Mouse (Mus musculus) myocyte (in vitro differentiated cells): ENCODE results near the gene S100a6. TPM values are rescaled to one million over a fixed set of nuclear protein-coding genes. Genes with fewer than 3 reads are reported as not detected.

ENCODE experiments used
- H3K27me3 ChIP-seq: one replicate; pipeline ENCODE4 v1.6.1; 2011; ENCODE audit not compliant: control insufficient read depth, insufficient read depth, insufficient read length
- H3K36me3 ChIP-seq: one replicate; pipeline ENCODE4 v1.6.1; 2011; ENCODE audit not compliant: control insufficient read depth, insufficient read depth
- H3K4me2 ChIP-seq: one replicate; pipeline ENCODE4 v1.6.1; 2011; ENCODE audit warnings: low read depth, control low read depth
- H3K4me3 ChIP-seq: one replicate; pipeline ENCODE4 v1.5.1; 2011; ENCODE audit warnings: mild to moderate bottlenecking, control low read depth, moderate library complexity
- H3K79me2 ChIP-seq: one replicate; pipeline ENCODE4 v1.6.1; 2011; ENCODE audit not compliant: control insufficient read depth, insufficient read depth
- H3ac ChIP-seq: one replicate; pipeline ENCODE4 v1.6.1; 2011; ENCODE audit not compliant: control insufficient read depth, insufficient read length
- CEBPB ChIP-seq: IDR thresholded peaks from 2 replicates; pipeline ENCODE4 v1.6.1; 2011; ENCODE audit warnings: mild to moderate bottlenecking, moderate library complexity; ENCODE audit not compliant: poor library complexity, insufficient read depth, severe bottlenecking
- E2F4 ChIP-seq: IDR thresholded peaks from one replicate; pipeline ENCODE4 v1.6.1; 2011; ENCODE audit warnings: mild to moderate bottlenecking, control low read depth, moderate library complexity; ENCODE audit not compliant: insufficient read depth
- MAX ChIP-seq: IDR thresholded peaks from one replicate; pipeline ENCODE4 v1.6.1; 2011; ENCODE audit warnings: low read depth, mild to moderate bottlenecking, control low read depth
- MYOD1 ChIP-seq, 3 experiments: IDR thresholded peaks; one replicate each; pipeline ENCODE4 v1.6.1; 2011; ENCODE audit warnings: control low read depth in 2 of 3, low read depth in 2 of 3, mild to moderate bottlenecking in 2 of 3, moderate library complexity in 1 of 3; ENCODE audit not compliant: insufficient read length in 2 of 3, control insufficient read depth in 1 of 3
- MYOG ChIP-seq, 3 experiments: IDR thresholded peaks; one replicate each; pipeline ENCODE4 v1.6.1; 2011; ENCODE audit warnings: control low read depth in 2 of 3, low read depth in 2 of 3, mild to moderate bottlenecking in 2 of 3; ENCODE audit not compliant: insufficient read length in 2 of 3, control insufficient read depth in 1 of 3, insufficient read depth in 1 of 3
- POLR2A ChIP-seq: IDR thresholded peaks from one replicate; pipeline ENCODE4 v1.6.1; 2011; ENCODE audit warnings: low read depth, mild to moderate bottlenecking, control low read depth, moderate library complexity; ENCODE audit not compliant: insufficient read length
- POLR2AphosphoS2 ChIP-seq: IDR thresholded peaks from one replicate; pipeline ENCODE4 v1.6.1; 2011; ENCODE audit warnings: low read depth, control low read depth; ENCODE audit not compliant: insufficient read length
- REST ChIP-seq: IDR thresholded peaks from one replicate; pipeline ENCODE4 v1.6.1; 2011; ENCODE audit warnings: mild to moderate bottlenecking, control low read depth, moderate library complexity; ENCODE audit not compliant: insufficient read depth, insufficient read length
- SRF ChIP-seq: IDR thresholded peaks from one replicate; pipeline ENCODE4 v1.6.1; 2011; ENCODE audit warnings: low read depth; ENCODE audit not compliant: control insufficient read depth, insufficient read length
- TCF12 ChIP-seq: IDR thresholded peaks from one replicate; pipeline ENCODE4 v1.6.1; 2011; ENCODE audit warnings: mild to moderate bottlenecking, control low read depth; ENCODE audit not compliant: poor library complexity, insufficient read depth, severe bottlenecking
- TCF3 ChIP-seq: IDR thresholded peaks from one replicate; pipeline ENCODE4 v1.6.1; 2011; ENCODE audit warnings: low read depth, control low read depth; ENCODE audit not compliant: insufficient read length
- USF1 ChIP-seq: IDR thresholded peaks from one replicate; pipeline ENCODE4 v1.6.1; 2011; ENCODE audit warnings: low read depth, mild to moderate bottlenecking, control low read depth, moderate library complexity
- polyA plus RNA-seq: library from polyadenylated mRNA; unstranded; fragments of >200 nt; fragmentation: generic; extraction: Trizol; gene quantifications from one replicate; pipeline ENCODE4 v1.2.1, GENCODE M21; 2012; ENCODE audit warnings: missing spikeins

Gene S100a6
- polyA plus RNA-seq, 1 experiment: 2,472 TPM

GRCm38 (mm10) chr3:90586906-90587305 is 25.8 kb upstream of the S100a6 start:
- TF ChIP-seq MYOG (IDR thresholded peaks at IDR 0.05; ENCODE audit: control insufficient read depth in 1 of 3, insufficient read depth in 1 of 3, insufficient read length in 2 of 3, low read depth in 2 of 3) (peak in 2 of 3 experiments; percentile 54 to 83), MYOD1 (IDR thresholded peaks at IDR 0.05; ENCODE audit: control insufficient read depth in 1 of 3, insufficient read length in 2 of 3, low read depth in 2 of 3) (peak in 2 of 3 experiments; percentile 50 to 82), REST (no peak), SRF (no peak), POLR2A (peak; percentile 27), TCF3 (peak; percentile 55)
- Histone ChIP-seq H3K4me3 (peak overlapping the region; percentile 3), H3K79me2 (no peaks in the 10 kb centered on the region), H3K4me2 (peak overlapping the region; percentile 85), H3K27me3 (no peaks in the 10 kb centered on the region), H3K36me3 (no peaks in the 10 kb centered on the region), H3ac (no peak overlapping the region)

- peak overlapping the region; percentile 85 for H3K4me2 ChIP-seq
- H3ac ChIP-seq: no peak overlapping the region
- peak overlapping the region; percentile 3 for H3K4me3 ChIP-seq
- H3K79me2 ChIP-seq: no peaks in the 10 kb centered on the region
- peak; percentile 13 for TF ChIP-seq POLR2A
- no peak for TF ChIP-seq E2F4
- no peak for TF ChIP-seq MAX
- peak in 1 of 3 experiments; percentile 24 for TF ChIP-seq MYOD1 (IDR thresholded peaks at IDR 0.05; ENCODE audit: control insufficient read depth in 1 of 3, insufficient read length in 2 of 3, low read depth in 2 of 3)
- peak in 1 of 3 experiments; percentile 22 for TF ChIP-seq MYOG (IDR thresholded peaks at IDR 0.05; ENCODE audit: control insufficient read depth in 1 of 3, insufficient read depth in 1 of 3, insufficient read length in 2 of 3, low read depth in 2 of 3)
- TF ChIP-seq CEBPB: no peak
- TF ChIP-seq SRF: no peak
- TF ChIP-seq TCF3: no peak
- TF ChIP-seq POLR2AphosphoS2: no peak
- TF ChIP-seq TCF12: no peak
- no peak for TF ChIP-seq USF1
- no peak for TF ChIP-seq REST
- no peaks in the 10 kb centered on the region for H3K36me3 ChIP-seq
- no peaks in the 10 kb centered on the region for H3K27me3 ChIP-seq
Observed at GRCm38 (mm10) chr3:90587361-90588101, 25.2 kb upstream of the S100a6 start.

GRCm38 (mm10) chr3:90589390-90589789 is 23.3 kb upstream of the S100a6 start:
- Histone ChIP-seq H3K79me2 (no peaks in the 10 kb centered on the region), H3K4me3 (no peak overlapping the region), H3K27me3 (no peaks in the 10 kb centered on the region), H3K4me2 (peak overlapping the region; percentile 51), H3K36me3 (no peaks in the 10 kb centered on the region), H3ac (no peak overlapping the region)
- TF ChIP-seq MYOD1 (IDR thresholded peaks at IDR 0.05; ENCODE audit: control insufficient read depth in 1 of 3, insufficient read length in 2 of 3, low read depth in 2 of 3): peak in 2 of 3 experiments; percentile 56 to 80
- no peak for TF ChIP-seq POLR2AphosphoS2
- TF ChIP-seq MYOG (IDR thresholded peaks at IDR 0.05; ENCODE audit: control insufficient read depth in 1 of 3, insufficient read depth in 1 of 3, insufficient read length in 2 of 3, low read depth in 2 of 3): peak in 1 of 3 experiments; percentile 13

- no peaks in the 10 kb centered on the region for H3K79me2 ChIP-seq
- peak within 1 kb of the TSS; percentile 51 for H3K4me2 ChIP-seq
- no peak for TF ChIP-seq TCF3
- no peak for TF ChIP-seq MYOG (IDR thresholded peaks at IDR 0.05; ENCODE audit: control insufficient read depth in 1 of 3, insufficient read depth in 1 of 3, insufficient read length in 2 of 3, low read depth in 2 of 3)
- TF ChIP-seq E2F4: no peak
Observed at GRCm38 (mm10) chr3:90589947-90590346, 22.7 kb upstream of the S100a6 start, which contains the start of gene S100a2. Gene S100a2, plus strand, starts transcription at chr3:90590247.

GRCm38 (mm10) chr3:90594466-90594865 is 18.2 kb upstream of the S100a6 start:
- no peak for TF ChIP-seq MYOG (IDR thresholded peaks at IDR 0.05; ENCODE audit: control insufficient read depth in 1 of 3, insufficient read depth in 1 of 3, insufficient read length in 2 of 3, low read depth in 2 of 3)
- no peak for TF ChIP-seq TCF12
- no peak for TF ChIP-seq TCF3
- TF ChIP-seq E2F4: no peak
- TF ChIP-seq REST: no peak
- TF ChIP-seq POLR2AphosphoS2: no peak
- TF ChIP-seq USF1: no peak
- TF ChIP-seq MYOD1 (IDR thresholded peaks at IDR 0.05; ENCODE audit: control insufficient read depth in 1 of 3, insufficient read length in 2 of 3, low read depth in 2 of 3): no peak
- no peak for TF ChIP-seq POLR2A
- TF ChIP-seq CEBPB: no peak
- TF ChIP-seq MAX: no peak
- no peak for TF ChIP-seq SRF
- Histone ChIP-seq H3K4me3 (no peak overlapping the region), H3K27me3 (no peaks in the 10 kb centered on the region), H3K36me3 (no peaks in the 10 kb centered on the region), H3ac (no peak overlapping the region), H3K4me2 (no peak overlapping the region), H3K79me2 (no peaks in the 10 kb centered on the region)

More at GRCm38 (mm10) chr3:90589947-90590346, 22.7 kb upstream of the S100a6 start, which contains the start of gene S100a2:
- Histone ChIP-seq H3K27me3 (no peaks in the 10 kb centered on the region), H3ac (no peak within 1 kb of the TSS), H3K4me3 (no peak within 1 kb of the TSS), H3K36me3 (no peaks in the 10 kb centered on the region)
